Mouse (Mus musculus) spleen, adult 2 months (tissue): Measurements from ENCODE around the gene Selenbp1. TPM values are rescaled to one million over a fixed set of nuclear protein-coding genes. Genes with fewer than 3 reads are reported as not detected.
A peak's percentile ranks its signal among the peaks of the same experiment; 100 is the strongest.

ENCODE experiments used
- DNase-seq, 2 experiments: peaks; one replicate each; pipeline versions ENCODE4 v3.0.0 to v3.0.0-alpha.2; 2012 to 2021; ENCODE audit warnings: low spot score in 2 of 2, low read depth in 1 of 2
- H3K27ac ChIP-seq: fragments of 200-500 bp; 2 replicates; pipeline ENCODE4 v1.5.1; 2012; ENCODE audit warnings: low read length, inconsistent platforms; ENCODE audit not compliant: insufficient read depth
- H3K27me3 ChIP-seq: fragments of 200-500 bp; 2 replicates; pipeline ENCODE4 v1.6.1; 2012; ENCODE audit warnings: mild to moderate bottlenecking, moderate library complexity, low read length, inconsistent platforms; ENCODE audit not compliant: control insufficient read depth, insufficient read depth
- H3K36me3 ChIP-seq: fragments of 200-500 bp; 2 replicates; pipeline ENCODE4 v1.6.1; 2012; ENCODE audit warnings: mild to moderate bottlenecking, low read length, inconsistent platforms; ENCODE audit not compliant: control insufficient read depth, insufficient read depth
- H3K4me1 ChIP-seq: fragments of 200-500 bp; 2 replicates; pipeline ENCODE4 v1.6.1; 2011; ENCODE audit warnings: inconsistent platforms; ENCODE audit not compliant: control insufficient read depth, insufficient read depth, insufficient read length
- H3K4me3 ChIP-seq: fragments of 200-500 bp; 2 replicates; pipeline ENCODE4 v1.5.1; 2011; ENCODE audit warnings: mild to moderate bottlenecking, inconsistent platforms; ENCODE audit not compliant: insufficient read depth, insufficient read length; ENCODE audit errors: extremely low read depth
- CTCF ChIP-seq: fragments of 200-500 bp; IDR thresholded peaks from 2 replicates; pipeline ENCODE4 v1.5.1; 2011; ENCODE audit warnings: mild to moderate bottlenecking, inconsistent platforms; ENCODE audit not compliant: insufficient read depth, insufficient read length, insufficient replicate concordance; ENCODE audit errors: extremely low read depth
- POLR2A ChIP-seq: fragments of 200-500 bp; IDR thresholded peaks from 2 replicates; pipeline ENCODE4 v1.6.1; 2011; ENCODE audit warnings: low read depth, low read length, inconsistent platforms
- WGBS: fragments of 180-500 bp; shearing (Covaris S2); methylation state at CpG from one replicate; pipeline ENCODE4 v1.1.7; 2018; 5-methylcytosine and 5-hydroxymethylcytosine counted together
- polyA plus RNA-seq: library from polyadenylated mRNA; depleted of rRNA; stranded (reverse); fragments of >200 nt; gene quantifications from 2 replicates; pipeline ENCODE4 v1.2.3, GENCODE M21; 2012

Selenbp1 gene
- polyA plus RNA-seq, 1 experiment, result 34.9 TPM

GRCm38 (mm10) chr3:94952806-94953205 lies 19.9 kb downstream of the Selenbp1 start:
- WGBS, result 44% methylated on average over 5 of the region's 5 CpGs
- H3K4me3 ChIP-seq, result peak overlapping the region; percentile 46; the same call in 1 of the 2 replicates
- H3K4me1 ChIP-seq, result peaks cover 9% of the 10 kb centered on the region; the same call in 1 of the 2 replicates
- peak; percentile 66 to 75 for DNase-seq
- H3K36me3 ChIP-seq, result peaks cover 21% of the 10 kb centered on the region
- no peak overlapping the region for H3K27ac ChIP-seq
- TF ChIP-seq POLR2A (no peak), CTCF (no peak)
- H3K27me3 ChIP-seq, result no peaks in the 10 kb centered on the region

GRCm38 (mm10) chr3:94953384-94953763 lies 20.5 kb downstream of the Selenbp1 start:
- H3K4me3 ChIP-seq, result peak overlapping the region; percentile 69
- 4% methylated on average over 9 of the region's 9 CpGs for WGBS
- peak overlapping the region; percentile 92 for H3K27ac ChIP-seq
- DNase-seq, result no peak
- H3K4me1 ChIP-seq, result peaks cover 9% of the 10 kb centered on the region; the same call in 1 of the 2 replicates
- no peaks in the 10 kb centered on the region for H3K27me3 ChIP-seq
- TF ChIP-seq POLR2A, result no peak
- TF ChIP-seq CTCF, result no peak
- H3K36me3 ChIP-seq, result peaks cover 27% of the 10 kb centered on the region

GRCm38 (mm10) chr3:94953764-94954616 lies 21.1 kb downstream of the Selenbp1 start, which contains the start of gene Rfx5:
Gene Rfx5, plus strand, starts transcription at chr3:94954075.
- TF ChIP-seq CTCF, result no peak
- TF ChIP-seq POLR2A, result peak; percentile 23; the same call in 1 of the 2 replicates
- H3K27me3 ChIP-seq, result no peaks in the 10 kb centered on the region
- DNase-seq, result peak; percentile 93 to 99
- under 1% methylated on average over 50 of the region's 50 CpGs for WGBS
- H3K4me1 ChIP-seq, result peaks cover 9% of the 10 kb centered on the region; the same call in 1 of the 2 replicates
- peak within 1 kb of the TSS; percentile 92 for H3K27ac ChIP-seq
- H3K4me3 ChIP-seq, result peak within 1 kb of the TSS; percentile 74
- H3K36me3 ChIP-seq, result peaks cover 33% of the 10 kb centered on the region

- no peaks in the 10 kb centered on the region for H3K27me3 ChIP-seq
- H3K4me1 ChIP-seq, result peaks cover 3% of the 10 kb centered on the region; the same call in 1 of the 2 replicates
- no peak overlapping the region for H3K4me3 ChIP-seq
- TF ChIP-seq CTCF, result no peak
- DNase-seq, result no peak
- WGBS, result 94% methylated on average over 8 of the region's 8 CpGs
- H3K27ac ChIP-seq, result no peak overlapping the region
- peaks cover 36% of the 10 kb centered on the region for H3K36me3 ChIP-seq
These were observed 25.4 kb downstream of the Selenbp1 start for GRCm38 (mm10) chr3:94958295-94958694.

GRCm38 (mm10) chr3:94959871-94960270 lies 27.0 kb downstream of the Selenbp1 start:
- Histone ChIP-seq H3K4me3 (no peak overlapping the region), H3K4me1 (peaks cover 2% of the 10 kb centered on the region; the same call in 1 of the 2 replicates), H3K27me3 (no peaks in the 10 kb centered on the region), H3K27ac (no peak overlapping the region), H3K36me3 (peaks cover 36% of the 10 kb centered on the region)
- TF ChIP-seq POLR2A, result no peak
- no peak for TF ChIP-seq CTCF
- no peak for DNase-seq
- WGBS, result 81% methylated on average over 8 of the region's 8 CpGs

- H3K4me1 ChIP-seq, result peaks cover 1% of the 10 kb centered on the region; the same call in 1 of the 2 replicates
- H3K27ac ChIP-seq, result no peak overlapping the region
- 88% methylated on average over 5 of the region's 5 CpGs for WGBS
- H3K4me3 ChIP-seq, result no peak overlapping the region
- H3K36me3 ChIP-seq, result peaks cover 36% of the 10 kb centered on the region
- no peak for TF ChIP-seq CTCF
- TF ChIP-seq POLR2A, result no peak
- no peaks in the 10 kb centered on the region for H3K27me3 ChIP-seq
- DNase-seq, result no peak
These were observed 27.5 kb downstream of the Selenbp1 start for GRCm38 (mm10) chr3:94960322-94960721.

GRCm38 (mm10) chr3:94964989-94965388 lies 32.1 kb downstream of the Selenbp1 start:
- Histone ChIP-seq H3K27me3 (no peaks in the 10 kb centered on the region), H3K4me3 (no peak overlapping the region), H3K36me3 (no peaks in the 10 kb centered on the region), H3K27ac (peak overlapping the region; percentile 90), H3K4me1 (peaks cover 18% of the 10 kb centered on the region; the same call in 1 of the 2 replicates)
- TF ChIP-seq CTCF (no peak), POLR2A (no peak)
- 97% methylated on average over 1 of the region's 1 CpGs for WGBS
- DNase-seq, result no peak
